Mouse (Mus musculus) ovary, postnatal 10 days (tissue): Measurements from ENCODE around the gene Setdb2.
"Not testable (repeated sequence)": the region's sequence is repeated elsewhere in the genome, so short reads cannot be mapped to it uniquely, and the experiment has no call there.

Source experiments
- DNase-seq: peaks from one replicate; pipeline ENCODE4 v3.0.0; 2022; ENCODE audit warnings: low spot score

The Setdb2 gene

GRCm38 (mm10) chr14:59440558-59441471, at the start of gene Setdb2, which contains the start of gene Cab39l:
Gene Setdb2 (minus strand): TSS chr14:59440884.
Gene Cab39l (plus strand): TSS chr14:59440972.
- DNase-seq, result peak; percentile 82

- no peak for DNase-seq
These were observed 44.6 kb upstream of the Setdb2 start for GRCm38 (mm10) chr14:59485247-59485810.

GRCm38 (mm10) chr14:59478699-59479098, 38.0 kb upstream of the Setdb2 start:
- DNase-seq, result no peak

- DNase-seq, result no peak
These were observed 30.1 kb upstream of the Setdb2 start for GRCm38 (mm10) chr14:59470781-59471180.

GRCm38 (mm10) chr14:59467798-59468197, 27.1 kb upstream of the Setdb2 start:
- no peak for DNase-seq

GRCm38 (mm10) chr14:59466503-59466902, 25.8 kb upstream of the Setdb2 start:
- no peak for DNase-seq

GRCm38 (mm10) chr14:59447981-59448380, 7.3 kb upstream of the Setdb2 start:
- DNase-seq, result no peak

- no peak for DNase-seq
These were observed 4.7 kb upstream of the Setdb2 start for GRCm38 (mm10) chr14:59445421-59445820.

GRCm38 (mm10) chr14:59441472-59441805, 755 bp upstream of the Setdb2 start:
- no peak for DNase-seq

- no peak for DNase-seq
These were observed 645 bp downstream of the Setdb2 start for GRCm38 (mm10) chr14:59440039-59440438.

GRCm38 (mm10) chr14:59438505-59438904, 2.2 kb downstream of the Setdb2 start:
- DNase-seq, result no peak

- DNase-seq, result no peak
These were observed 3.3 kb downstream of the Setdb2 start for GRCm38 (mm10) chr14:59437398-59437797.

GRCm38 (mm10) chr14:59435206-59435605, 5.5 kb downstream of the Setdb2 start:
- DNase-seq, result no peak

GRCm38 (mm10) chr14:59433902-59434301, 6.8 kb downstream of the Setdb2 start:
- DNase-seq, result no peak

GRCm38 (mm10) chr14:59430556-59430955, 10.1 kb downstream of the Setdb2 start:
- DNase-seq, result no peak

- no peak for DNase-seq
These were observed 17.6 kb downstream of the Setdb2 start for GRCm38 (mm10) chr14:59422912-59423663.

GRCm38 (mm10) chr14:59418171-59418570, 22.5 kb downstream of the Setdb2 start:
- DNase-seq, result no peak

- not testable (repeated sequence) for DNase-seq
These were observed 25.7 kb downstream of the Setdb2 start for GRCm38 (mm10) chr14:59414979-59415378.

- DNase-seq, result no peak
These were observed 43.7 kb downstream of the Setdb2 start for GRCm38 (mm10) chr14:59396999-59397398.

GRCm38 (mm10) chr14:59395281-59395680, 45.4 kb downstream of the Setdb2 start, which contains the start of gene Phf11c:
Gene Phf11c (minus strand): TSS chr14:59395381.
- DNase-seq, result no peak

GRCm38 (mm10) chr14:59390181-59390580, 50.5 kb downstream of the Setdb2 start:
- not testable (repeated sequence) for DNase-seq

- no peak for DNase-seq
These were observed 51.2 kb downstream of the Setdb2 start for GRCm38 (mm10) chr14:59389532-59389931.
